Mouse (Mus musculus) kidney, adult 18-20 months (tissue): Measurements from ENCODE around the gene Mphosph9.

Experiments used
- DNase-seq: peaks from one replicate; pipeline ENCODE4 v3.0.0; 2021

Mphosph9 gene

DNA sequence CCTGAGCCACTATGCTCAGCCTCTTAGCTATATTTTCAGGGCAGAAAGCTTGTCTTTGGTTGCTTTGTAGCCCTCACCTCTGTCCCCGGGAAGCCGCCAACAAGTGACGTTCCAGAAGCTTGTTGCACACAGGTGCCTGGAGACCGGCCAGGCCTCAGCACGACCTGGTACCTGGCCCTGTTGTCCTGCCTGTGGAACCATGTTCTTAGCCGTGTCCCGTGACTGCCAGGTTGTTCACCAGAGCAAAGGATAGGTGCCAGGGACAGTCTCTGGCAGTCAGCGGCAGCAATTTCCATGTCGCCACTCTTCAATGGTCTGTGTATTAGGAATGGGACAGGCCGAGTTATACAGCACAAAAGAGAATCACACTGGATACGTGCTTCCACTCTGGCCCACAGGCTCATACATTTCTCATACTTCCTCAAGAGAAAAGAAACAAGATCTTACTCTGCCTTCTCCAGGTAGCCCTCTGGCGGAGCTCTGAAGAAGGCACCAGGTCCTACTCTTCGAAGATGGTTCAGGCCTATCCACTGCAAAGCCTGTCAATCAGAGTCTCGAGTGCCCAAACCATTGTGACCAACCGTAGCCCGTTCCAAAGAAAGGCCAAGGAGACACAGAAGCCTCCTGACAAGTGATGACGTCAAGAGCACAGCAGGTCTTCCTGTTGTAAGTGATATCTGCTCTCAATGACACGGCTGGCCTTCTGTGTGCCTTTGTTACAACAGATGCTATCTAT lies 117.3 kb downstream of the Mphosph9 start:
- no peak for DNase-seq

DNA sequence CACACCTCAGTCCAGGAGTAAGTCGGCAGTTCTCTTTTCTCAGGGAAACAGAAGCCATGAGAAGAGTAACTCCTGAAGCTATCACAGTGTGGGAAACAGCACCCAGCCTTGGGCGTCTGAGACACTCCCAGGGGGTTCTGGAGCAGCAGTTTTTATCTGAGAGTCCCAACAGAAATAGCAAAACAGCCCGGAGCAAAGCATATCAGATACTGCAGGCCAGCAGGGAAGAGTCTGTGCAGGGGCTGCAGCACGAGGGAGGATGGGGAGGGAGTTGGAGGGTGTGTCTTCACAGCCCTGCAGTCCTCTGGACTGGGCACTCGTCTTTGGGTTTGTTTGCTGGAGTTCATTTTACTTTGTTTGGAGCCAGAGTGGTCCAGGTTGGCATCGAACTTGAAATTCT lies 117.9 kb downstream of the Mphosph9 start:
- no peak for DNase-seq

DNA sequence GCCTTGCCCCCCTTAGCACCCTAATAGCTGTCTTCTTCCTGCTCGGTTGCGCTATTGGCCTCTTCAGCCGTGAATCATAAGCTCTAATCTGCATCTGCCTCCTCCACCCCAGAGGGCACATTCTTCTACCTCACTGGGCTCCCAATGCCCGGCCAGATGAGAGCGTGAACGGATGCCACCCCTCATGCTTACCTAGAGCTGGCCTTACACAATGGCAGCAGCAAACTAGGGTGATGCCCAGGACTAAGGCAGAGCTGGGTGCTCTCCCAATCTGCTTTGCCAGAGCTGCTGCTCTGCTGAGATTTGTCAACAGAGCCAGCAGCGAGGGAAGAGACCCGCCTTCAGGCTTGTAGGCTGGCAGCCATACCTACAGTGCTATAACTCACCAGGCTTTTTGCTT lies 119.7 kb downstream of the Mphosph9 start:
- no peak for DNase-seq

DNA sequence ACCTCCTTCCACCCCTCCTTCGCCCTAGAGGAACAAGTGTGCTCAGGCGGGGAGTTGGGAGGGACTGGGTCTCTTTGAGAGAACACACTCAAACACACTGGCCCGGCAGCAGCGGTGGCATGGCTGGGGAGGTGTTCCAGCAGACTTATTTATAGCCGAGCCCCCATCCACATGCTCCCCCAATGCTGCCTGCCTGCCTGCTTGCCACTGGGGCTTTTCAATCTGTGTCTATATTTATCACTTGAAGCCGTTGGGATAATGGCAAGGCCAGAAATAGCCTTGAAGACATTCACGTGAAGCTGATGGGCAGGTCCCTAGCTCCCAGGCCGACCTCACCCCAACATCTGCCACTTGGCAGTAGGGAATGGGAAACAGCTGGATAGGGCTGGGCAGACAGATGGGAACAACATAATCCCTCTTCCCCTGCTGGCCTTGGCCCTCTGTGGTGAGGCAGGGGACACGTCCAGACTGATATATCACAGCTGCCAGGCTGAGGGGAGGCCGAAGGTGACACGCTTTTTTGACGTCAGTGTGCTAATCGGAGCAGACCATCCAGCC lies 121.2 kb downstream of the Mphosph9 start:
- no peak for DNase-seq

DNA sequence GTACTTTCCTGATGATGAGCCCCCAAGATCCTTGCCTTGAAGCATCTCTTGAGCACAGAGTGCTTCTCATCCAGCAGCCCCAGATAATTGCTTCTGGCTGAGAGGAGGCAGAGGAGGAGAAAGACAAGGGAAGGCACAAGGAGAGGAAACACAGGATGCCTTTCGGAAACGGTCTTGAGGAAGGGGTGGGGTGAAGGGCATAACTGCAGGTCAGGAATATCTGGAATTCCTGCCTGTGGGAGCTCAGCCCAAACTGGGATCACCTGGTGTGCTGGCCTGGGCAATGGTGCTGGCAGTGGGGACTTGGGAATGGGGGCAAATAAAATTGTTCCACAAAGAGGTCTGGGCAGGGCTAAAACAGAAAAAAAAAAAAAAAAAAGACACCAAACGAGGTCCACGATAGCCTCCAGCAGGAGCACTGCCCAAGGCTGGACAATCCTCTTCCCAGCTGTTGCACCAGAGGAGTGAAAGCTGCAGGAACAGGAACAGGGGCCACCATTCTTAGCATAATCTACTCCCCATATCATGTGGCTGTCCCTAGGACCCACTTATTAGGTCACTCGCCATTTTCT lies 121.9 kb downstream of the Mphosph9 start:
- DNase-seq = no peak

GRCm38 (mm10) chr5:124205211-124205610 lies 122.6 kb downstream of the Mphosph9 start:
- no peak for DNase-seq

- DNase-seq = no peak
These were observed 123.5 kb downstream of the Mphosph9 start for GRCm38 (mm10) chr5:124204127-124204794.

- DNase-seq = no peak
These were observed 124.5 kb downstream of the Mphosph9 start for GRCm38 (mm10) chr5:124203251-124203650.

- DNase-seq = no peak
These were observed 125.7 kb downstream of the Mphosph9 start for GRCm38 (mm10) chr5:124202071-124202470.

- no peak for DNase-seq
These were observed 126.2 kb downstream of the Mphosph9 start for GRCm38 (mm10) chr5:124201564-124201963.
